ENCODE assay signal across 8 mouse cellular contexts in the genomic region with DNA sequence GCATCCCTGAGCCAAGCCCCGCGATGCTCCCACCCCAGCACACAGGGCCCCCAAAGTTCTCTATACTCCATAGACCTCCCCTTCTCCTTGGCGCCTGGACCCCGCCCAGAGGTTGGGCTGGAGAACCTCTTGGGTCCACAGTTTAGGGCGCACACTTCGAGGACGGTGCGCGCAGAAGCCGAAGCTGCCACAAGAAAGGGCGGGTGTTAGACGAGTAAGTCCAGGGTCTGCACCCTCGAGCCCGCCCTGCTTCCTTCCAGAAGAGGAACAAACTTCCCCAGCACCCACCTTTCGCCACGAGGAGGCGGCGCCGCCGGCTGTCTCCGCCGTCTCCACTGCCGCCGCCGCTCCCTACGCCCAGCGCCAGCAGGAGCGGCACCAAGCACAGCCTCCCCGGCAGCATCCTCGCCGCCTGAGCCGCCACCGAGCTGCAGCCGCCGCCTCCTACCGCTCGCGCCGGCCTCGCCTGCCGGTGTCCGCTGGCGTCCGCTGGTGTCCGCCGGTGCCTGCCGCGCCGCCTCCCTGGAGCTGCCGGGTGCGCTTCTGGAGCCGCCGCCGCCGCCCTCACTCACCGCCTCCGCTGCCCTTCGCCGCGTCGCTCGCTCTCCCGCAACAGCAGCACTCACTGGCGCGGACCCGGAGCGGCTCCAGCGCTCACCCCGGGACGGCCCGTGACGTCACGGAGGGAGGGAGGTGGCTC. TPM values are rescaled to one million over a fixed set of nuclear protein-coding genes. Genes with fewer than 3 reads are reported as not detected.
DNase-seq lines count a peak whose midpoint lies in the region; ATAC-seq and TF ChIP-seq lines count a peak whose summit lies in the region.

Gene Clstn2 (minus strand): TSS at position 609 of the 700 bp plus-strand sequence.

- peak within 1 kb of the TSS; percentile 89 for H3K4me2 ChIP-seq in limb, embryonic 11.5 days (ENCODE audit: low read depth, severe bottlenecking)
- H3K4me2 ChIP-seq in midbrain, embryonic 14.5 days (ENCODE audit: low read length), result peak within 1 kb of the TSS; percentile 96
- peak within 1 kb of the TSS; percentile 93 for H3K4me2 ChIP-seq in stomach, postnatal 0 days (replicated peaks; ENCODE audit: low read depth)

- H3K9ac ChIP-seq in limb, embryonic 11.5 days (ENCODE audit: low read length), result peak within 1 kb of the TSS; percentile 56
- peak within 1 kb of the TSS; percentile 72 for H3K9ac ChIP-seq in midbrain, embryonic 14.5 days (replicated peaks; ENCODE audit: low read length)
- peak within 1 kb of the TSS; percentile 43 for H3K9ac ChIP-seq in stomach, postnatal 0 days (ENCODE audit: low read length)

- H3K36me3 ChIP-seq in kidney, adult 2 months (ENCODE audit: control insufficient read depth, insufficient read depth, low read length), result no peaks in the 10 kb centered on the region
- H3K36me3 ChIP-seq in limb, embryonic 11.5 days (ENCODE audit: control insufficient read depth, insufficient read depth, low read length), result no peaks in the 10 kb centered on the region
- no peaks in the 10 kb centered on the region for H3K36me3 ChIP-seq in midbrain, embryonic 14.5 days (ENCODE audit: control insufficient read depth, insufficient read depth, low read length)
- H3K36me3 ChIP-seq in stomach, postnatal 0 days (ENCODE audit: control insufficient read depth, insufficient read depth, low read length), result no peaks in the 10 kb centered on the region

- ATAC-seq in limb, embryonic 11.5 days (ENCODE audit: insufficient number of reproducible peaks, low FRiP score, low TSS enrichment, low read depth), result peak; percentile 85
- ATAC-seq in midbrain, embryonic 14.5 days (ENCODE audit: low FRiP score, low TSS enrichment), result peak; percentile 91
- peak; percentile 72 for ATAC-seq in stomach, postnatal 0 days (ENCODE audit: low FRiP score, low TSS enrichment)

- peak within 1 kb of the TSS; percentile 32 for H3K4me3 ChIP-seq in kidney, adult 2 months (ENCODE audit: insufficient read depth, low read depth, low read length)
- peak within 1 kb of the TSS; percentile 67 for H3K4me3 ChIP-seq in limb, embryonic 11.5 days (ENCODE audit: low read depth, low read length)
- peak within 1 kb of the TSS; percentile 68 for H3K4me3 ChIP-seq in midbrain, embryonic 14.5 days (replicated peaks; ENCODE audit: low read depth, low read length)
- H3K4me3 ChIP-seq in stomach, postnatal 0 days (ENCODE audit: low read depth, low read length), result peak within 1 kb of the TSS; percentile 58

- no peak for TF ChIP-seq EP300 in stomach, postnatal 0 days (optimal IDR thresholded peaks at IDR 0.05)

- no peaks in the 10 kb centered on the region for H3K27me3 ChIP-seq in kidney, adult 2 months (replicated peaks; ENCODE audit: control insufficient read depth, insufficient read depth, low read length)
- H3K27me3 ChIP-seq in limb, embryonic 11.5 days (ENCODE audit: control insufficient read depth, insufficient read depth, low read length), result peaks cover 16% of the 10 kb centered on the region
- H3K27me3 ChIP-seq in midbrain, embryonic 14.5 days (ENCODE audit: control insufficient read depth, insufficient read depth, low read length), result peaks cover 15% of the 10 kb centered on the region; the same call in 1 of the 2 replicates
- peaks cover 5% of the 10 kb centered on the region; the same call in 1 of the 2 replicates for H3K27me3 ChIP-seq in stomach, postnatal 0 days (ENCODE audit: control insufficient read depth, insufficient read depth, low read length)

- peak; percentile 58 to 90 for DNase-seq in adrenal gland, adult (ENCODE audit: inconsistent age in 2 of 2, low spot score in 1 of 2)
- no peak for DNase-seq in adrenal gland, postnatal 4 days (ENCODE audit: low spot score in 2 of 2)
- peak; percentile 89 for DNase-seq in embryo, embryonic 10 days (ENCODE audit: low spot score)
- DNase-seq in gastrocnemius, postnatal 25 days, result peak; percentile 22
- DNase-seq in kidney, adult 2 months, result peak; percentile 73
- peak; percentile 86 for DNase-seq in limb, embryonic 11.5 days (ENCODE audit: low spot score)
- peak; percentile 92 for DNase-seq in midbrain, embryonic 14.5 days
- DNase-seq in stomach, postnatal 0 days (ENCODE audit: low spot score), result peak; percentile 85

- H3K4me1 ChIP-seq in kidney, adult 2 months (ENCODE audit: control insufficient read depth, insufficient read depth, low read length), result no peaks in the 10 kb centered on the region
- peaks cover 12% of the 10 kb centered on the region for H3K4me1 ChIP-seq in limb, embryonic 11.5 days (ENCODE audit: control insufficient read depth, insufficient read depth, low read length)
- H3K4me1 ChIP-seq in midbrain, embryonic 14.5 days (ENCODE audit: control insufficient read depth, insufficient read depth, low read length), result peaks cover 11% of the 10 kb centered on the region
- no peaks in the 10 kb centered on the region for H3K4me1 ChIP-seq in stomach, postnatal 0 days (replicated peaks; ENCODE audit: control insufficient read depth, insufficient read depth)

- WGBS in kidney, adult 2 months, result under 1% methylated on average over 71 of the region's 73 CpGs
- under 1% methylated on average over 69 of the region's 73 CpGs for WGBS in limb, embryonic 11.5 days
- under 1% methylated on average over 69 of the region's 73 CpGs for WGBS in midbrain, embryonic 14.5 days
- under 1% methylated on average over 71 of the region's 73 CpGs for WGBS in stomach, postnatal 0 days

- TF ChIP-seq CTCF in kidney, adult 2 months (conservative IDR thresholded peaks at IDR 0.05; ENCODE audit: insufficient read depth, insufficient read length, low read depth, low read length), result no peak
- peak; percentile 52 for TF ChIP-seq CTCF in stomach, postnatal 0 days (IDR thresholded peaks at IDR 0.05; ENCODE audit: low read depth)

- TF ChIP-seq POLR2A in kidney, adult 2 months (IDR thresholded peaks at IDR 0.05; ENCODE audit: low read depth, low read length), result no peak

- H3K9me3 ChIP-seq in limb, embryonic 11.5 days (ENCODE audit: control insufficient read depth, low read length), result no peaks in the 10 kb centered on the region
- H3K9me3 ChIP-seq in midbrain, embryonic 14.5 days (ENCODE audit: control insufficient read depth, low read length), result no peaks in the 10 kb centered on the region
- no peaks in the 10 kb centered on the region for H3K9me3 ChIP-seq in stomach, postnatal 0 days (ENCODE audit: control insufficient read depth, low read length)

- H3K27ac ChIP-seq in kidney, adult 2 months (ENCODE audit: insufficient read depth, low read depth, low read length), result no peak within 1 kb of the TSS
- H3K27ac ChIP-seq in limb, embryonic 11.5 days (replicated peaks; ENCODE audit: low read depth, low read length), result no peak within 1 kb of the TSS
- peak within 1 kb of the TSS; percentile 78 for H3K27ac ChIP-seq in midbrain, embryonic 14.5 days (replicated peaks; ENCODE audit: low read depth, low read length)
- 0 out of 2 replicates have a peak within 1 kb of the TSS, but pooled peaks have one; percentile 30 for H3K27ac ChIP-seq in stomach, postnatal 0 days (replicated peaks)

RNA-seq across cellular contexts. Expression of gene Clstn2, which starts in this region (rescaled TPM):
- total RNA-seq in adrenal gland, postnatal 4 days (2021), result 1 to 10 TPM; 4.3 to 4.6 TPM
- total RNA-seq in gastrocnemius, postnatal 25 days (2021), result 1 to 10 TPM; 1.4 to 1.6 TPM
- polyA plus RNA-seq in kidney, adult 2 months (2012; rRNA removed), result 1.7 and 1.9 TPM in 2 replicates
- 1.3 and 1.5 TPM in 2 replicates for polyA plus RNA-seq in limb, embryonic 11.5 days (2014; fragmentation: Nextera tagmentation; extraction: Ambion mirVana)
- 8.3 and 8.9 TPM in 2 replicates for polyA plus RNA-seq in midbrain, embryonic 14.5 days (2014; fragmentation: Nextera tagmentation; extraction: Ambion mirVana)
- polyA plus RNA-seq in stomach, postnatal 0 days (2015; fragmentation: Nextera tagmentation; extraction: Ambion mirVana), result 0.82 and 1.1 TPM in 2 replicates

Comparison
In these comparisons a context has a peak if more than half of its experiments do, and no peak if none do; other contexts are left out.
1. DNase-seq: peak in adrenal gland, adult (2 of 2), embryo, embryonic 10 days (single experiment), gastrocnemius, postnatal 25 days (single experiment), kidney, adult 2 months (single experiment), limb, embryonic 11.5 days (single experiment), midbrain, embryonic 14.5 days (single experiment) and stomach, postnatal 0 days (single experiment); none in adrenal gland, postnatal 4 days (0 of 2).
2. H3K27ac ChIP-seq: peak in midbrain, embryonic 14.5 days (single experiment) and stomach, postnatal 0 days (single experiment); none in kidney, adult 2 months (single experiment) and limb, embryonic 11.5 days (single experiment).
3. Peak in every context shown above with its lines, with median percentiles within 50 percentile points of each other: H3K4me3 ChIP-seq, ATAC-seq, H3K4me2 ChIP-seq and H3K9ac ChIP-seq.